Mouse (Mus musculus) midbrain, embryonic 16.5 days (tissue): ENCODE measurements around the gene Olfr1040. TPM values are rescaled to one million over a fixed set of nuclear protein-coding genes. Genes with fewer than 3 reads are reported as not detected.
"Not testable (repeated sequence)": the region's sequence is repeated elsewhere in the genome, so short reads cannot be mapped to it uniquely, and the experiment has no call there.

ENCODE experiments used
- ATAC-seq: fragments of 200-750 bp; cut with Nextera tagmentation; 2 replicates; pipeline ENCODE4 v1.8.0; 2017; ENCODE audit warnings: moderate TSS enrichment
- H3K27ac ChIP-seq: fragments of 300-500 bp; sonication (generic); 2 replicates; pipeline ENCODE4 v1.5.1; 2014; ENCODE audit warnings: mild to moderate bottlenecking, low read length, mixed read lengths
- H3K27me3 ChIP-seq: fragments of 300-500 bp; sonication (generic); 2 replicates; pipeline ENCODE4 v1.6.1; 2014; ENCODE audit warnings: low read depth, low read length, mixed read lengths; ENCODE audit not compliant: control insufficient read depth, insufficient read depth
- H3K36me3 ChIP-seq: fragments of 300-500 bp; sonication (generic); 2 replicates; pipeline ENCODE4 v1.6.1; 2014; ENCODE audit warnings: mild to moderate bottlenecking, low read length, moderate library complexity, mixed read lengths; ENCODE audit not compliant: control insufficient read depth, insufficient read depth
- H3K4me1 ChIP-seq: fragments of 300-500 bp; sonication (generic); 2 replicates; pipeline ENCODE4 v1.6.1; 2014; ENCODE audit warnings: mild to moderate bottlenecking, low read length, mixed read lengths; ENCODE audit not compliant: control insufficient read depth, insufficient read depth
- H3K4me2 ChIP-seq: fragments of 300-500 bp; sonication (generic); 2 replicates; pipeline ENCODE4 v1.6.1; 2014; ENCODE audit warnings: mild to moderate bottlenecking, low read length, mixed read lengths
- H3K4me3 ChIP-seq: fragments of 300-500 bp; sonication (generic); 2 replicates; pipeline ENCODE4 v1.5.1; 2014; ENCODE audit warnings: low read depth, mild to moderate bottlenecking, low read length, moderate library complexity, mixed read lengths
- H3K9ac ChIP-seq: fragments of 300-500 bp; sonication (generic); 2 replicates; pipeline ENCODE4 v1.6.1; 2014; ENCODE audit warnings: low read depth, low read length, mixed read lengths
- H3K9me3 ChIP-seq: fragments of 300-500 bp; sonication (generic); replicated peaks from 2 replicates; pipeline ENCODE4 v1.6.1; 2014; ENCODE audit warnings: mild to moderate bottlenecking, low read length, mixed read lengths; ENCODE audit not compliant: control insufficient read depth, poor library complexity, severe bottlenecking
- WGBS: fragments of 180-500 bp; shearing (Covaris S2); extraction: QIAGEN DNeasy Blood & Tissue Kit; methylation state at CpG from one replicate; pipeline ENCODE4 v1.1.7; 2014; 5-methylcytosine and 5-hydroxymethylcytosine counted together
- polyA plus RNA-seq: library from polyadenylated mRNA; unstranded; fragments of >200 nt; fragmentation: Nextera tagmentation; extraction: Ambion mirVana; gene quantifications from 2 replicates; pipeline ENCODE4 v1.2.1, GENCODE M21; 2015

Olfr1040 gene
- not detected in 2 replicates for polyA plus RNA-seq

GRCm38 (mm10) chr2:86146632-86147031 lies at the start of gene Olfr1040:
TSS of gene Olfr1040 (minus strand) at chr2:86146732.
- Histone ChIP-seq H3K9ac (no peak within 1 kb of the TSS), H3K9me3 (no peaks in the 10 kb centered on the region), H3K27ac (no peak within 1 kb of the TSS), H3K27me3 (no peaks in the 10 kb centered on the region), H3K4me2 (no peak within 1 kb of the TSS), H3K4me3 (no peak within 1 kb of the TSS), H3K36me3 (no peaks in the 10 kb centered on the region), H3K4me1 (no peaks in the 10 kb centered on the region)
- no peak for ATAC-seq
- WGBS = 82% methylated on average over 1 of the region's 1 CpGs

- 61% methylated on average over 1 of the region's 1 CpGs for WGBS
- no peaks in the 10 kb centered on the region for H3K4me1 ChIP-seq
- ATAC-seq = no peak
- H3K9me3 ChIP-seq = no peaks in the 10 kb centered on the region
- H3K4me3 ChIP-seq = no peak overlapping the region
- no peak overlapping the region for H3K4me2 ChIP-seq
- H3K27ac ChIP-seq = no peak overlapping the region
- H3K27me3 ChIP-seq = no peaks in the 10 kb centered on the region
- H3K9ac ChIP-seq = no peak overlapping the region
- H3K36me3 ChIP-seq = no peaks in the 10 kb centered on the region
Measured at GRCm38 (mm10) chr2:86195863-86196262, 49.3 kb upstream of the Olfr1040 start.

DNA sequence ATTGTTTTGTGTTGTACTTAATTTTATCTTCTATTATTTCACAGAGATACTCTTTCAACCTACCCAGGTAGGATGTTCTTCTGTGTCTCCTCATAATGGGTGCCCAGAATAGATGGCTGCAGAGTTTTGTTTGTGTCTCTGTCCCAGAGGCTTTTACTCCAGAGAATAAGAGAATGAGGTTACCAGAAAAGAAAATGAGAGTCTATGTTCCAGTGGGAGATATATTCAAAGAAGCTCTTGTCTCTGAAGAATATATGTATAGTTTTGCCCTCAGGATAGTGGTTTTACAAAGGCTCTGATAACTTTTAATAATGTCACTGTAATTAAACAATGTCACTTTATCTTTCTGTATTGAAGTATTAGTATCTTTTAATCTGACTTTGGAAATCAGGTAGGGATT lies 39.1 kb upstream of the Olfr1040 start, which contains the start of gene Olfr52:
TSS of gene Olfr52 (minus strand) at position 101 of the 400 bp plus-strand sequence.
- Histone ChIP-seq H3K4me3 (no peak within 1 kb of the TSS), H3K9me3 (no peaks in the 10 kb centered on the region), H3K27me3 (no peaks in the 10 kb centered on the region), H3K4me2 (no peak within 1 kb of the TSS), H3K9ac (no peak within 1 kb of the TSS), H3K4me1 (no peaks in the 10 kb centered on the region), H3K36me3 (no peaks in the 10 kb centered on the region), H3K27ac (no peak within 1 kb of the TSS)
- no peak for ATAC-seq

DNA sequence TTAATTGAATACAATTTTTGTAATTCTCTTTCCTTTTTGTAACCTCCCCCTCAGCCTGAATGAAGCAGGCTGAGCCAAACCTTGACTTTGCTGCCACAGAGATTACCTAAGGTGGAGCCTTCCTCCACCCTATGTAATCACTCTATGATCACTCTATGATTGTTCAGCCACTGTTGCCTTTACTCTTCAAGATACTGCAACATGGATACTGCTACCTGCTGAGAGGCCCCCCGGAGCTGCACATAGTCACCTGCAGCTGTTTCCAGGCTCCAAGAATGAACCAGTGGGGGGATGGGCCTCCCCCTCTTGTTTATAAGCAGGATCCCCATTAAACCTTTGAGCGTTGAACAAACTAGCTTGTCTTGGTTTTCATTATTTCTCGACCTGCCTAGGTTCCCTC lies 33.4 kb upstream of the Olfr1040 start:
- 83% methylated on average over 3 of the region's 3 CpGs for WGBS
- H3K9me3 ChIP-seq = no peaks in the 10 kb centered on the region
- no peak overlapping the region for H3K27ac ChIP-seq
- H3K9ac ChIP-seq = no peak overlapping the region
- H3K4me2 ChIP-seq = no peak overlapping the region
- no peak overlapping the region for H3K4me3 ChIP-seq
- no peaks in the 10 kb centered on the region for H3K27me3 ChIP-seq
- H3K36me3 ChIP-seq = no peaks in the 10 kb centered on the region
- ATAC-seq = no peak
- H3K4me1 ChIP-seq = no peaks in the 10 kb centered on the region

DNA sequence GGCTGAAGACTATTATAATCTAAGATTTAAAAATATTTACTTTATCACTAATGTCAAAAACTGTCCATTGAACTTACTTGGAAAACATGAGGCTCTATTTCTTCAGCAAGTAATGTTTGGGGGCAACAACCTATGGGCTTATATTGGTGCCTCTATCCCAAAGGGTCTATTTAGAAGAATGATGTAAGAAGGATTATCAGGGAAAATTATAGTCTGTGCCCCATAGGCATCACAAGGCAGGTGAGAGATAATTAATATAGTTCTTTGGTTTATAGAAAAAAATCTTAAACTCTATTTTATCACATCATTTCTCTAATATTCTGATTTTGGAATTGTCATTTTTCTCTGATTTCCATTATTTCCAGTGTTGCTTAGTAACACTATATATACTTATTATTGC lies 31.2 kb upstream of the Olfr1040 start, which contains the start of gene Olfr1044:
TSS of gene Olfr1044 (minus strand) at position 101 of the 400 bp plus-strand sequence.
- Histone ChIP-seq H3K4me3 (no peak within 1 kb of the TSS), H3K4me2 (no peak within 1 kb of the TSS), H3K9ac (no peak within 1 kb of the TSS), H3K9me3 (no peaks in the 10 kb centered on the region), H3K27ac (no peak within 1 kb of the TSS), H3K27me3 (no peaks in the 10 kb centered on the region), H3K4me1 (no peaks in the 10 kb centered on the region), H3K36me3 (no peaks in the 10 kb centered on the region)
- ATAC-seq = no peak

GRCm38 (mm10) chr2:86175422-86175821 lies 28.9 kb upstream of the Olfr1040 start:
- not testable (repeated sequence) for H3K27ac ChIP-seq, H3K4me3 ChIP-seq, H3K4me2 ChIP-seq, H3K27me3 ChIP-seq, H3K9ac ChIP-seq, H3K4me1 ChIP-seq, ATAC-seq, H3K9me3 ChIP-seq, H3K36me3 ChIP-seq
- 95% methylated on average over 7 of the region's 7 CpGs for WGBS

DNA sequence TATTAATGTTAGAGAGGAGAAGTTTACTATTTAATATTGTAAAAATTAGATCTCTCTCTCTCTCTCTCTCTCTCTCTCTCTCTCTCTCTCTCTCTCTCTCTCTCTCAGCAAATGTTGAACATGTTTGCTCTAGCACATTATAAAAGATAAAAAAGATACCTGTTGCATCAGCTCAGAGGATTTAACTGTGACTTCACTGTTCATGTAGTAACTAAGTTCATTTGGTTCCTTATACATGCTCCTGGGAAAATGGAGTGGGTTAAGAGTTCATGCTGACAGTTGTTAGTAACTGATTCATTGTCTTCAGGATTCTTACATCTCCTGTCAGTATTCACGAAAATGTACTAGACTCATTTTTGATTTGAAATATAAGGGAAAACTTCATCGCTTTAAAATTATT lies 20.9 kb upstream of the Olfr1040 start, which contains the start of gene Olfr1043:
TSS of gene Olfr1043 (minus strand) at position 101 of the 400 bp plus-strand sequence.
- no peak for ATAC-seq
- Histone ChIP-seq H3K4me1 (no peaks in the 10 kb centered on the region), H3K27me3 (no peaks in the 10 kb centered on the region), H3K9ac (no peak within 1 kb of the TSS), H3K9me3 (no peaks in the 10 kb centered on the region), H3K27ac (no peak within 1 kb of the TSS), H3K4me3 (no peak within 1 kb of the TSS), H3K36me3 (no peaks in the 10 kb centered on the region), H3K4me2 (no peak within 1 kb of the TSS)
- WGBS = 89% methylated on average over 2 of the region's 2 CpGs

DNA sequence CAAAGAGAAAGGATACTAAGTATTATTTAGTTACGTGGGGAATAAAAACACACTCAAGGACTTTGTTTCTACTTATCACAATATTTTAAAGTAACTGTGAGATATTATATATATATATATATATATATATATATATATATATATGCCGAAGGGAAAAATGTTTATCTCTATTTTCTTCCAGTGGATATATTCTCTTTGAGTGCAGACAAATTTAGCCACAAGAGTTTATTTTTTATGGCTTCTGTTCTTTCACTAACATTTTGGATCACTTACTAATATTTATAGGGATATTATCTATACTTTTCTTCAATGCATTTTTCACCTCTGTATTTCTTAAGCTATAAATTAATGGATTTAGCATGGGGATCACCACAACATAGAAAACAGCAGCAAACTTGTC lies 15.2 kb upstream of the Olfr1040 start, which contains the start of gene Olfr1042:
TSS of gene Olfr1042 (minus strand) at position 101 of the 400 bp plus-strand sequence.
- no peak for ATAC-seq
- no peaks in the 10 kb centered on the region for H3K4me1 ChIP-seq
- 91% methylated on average over 2 of the region's 2 CpGs for WGBS

DNA sequence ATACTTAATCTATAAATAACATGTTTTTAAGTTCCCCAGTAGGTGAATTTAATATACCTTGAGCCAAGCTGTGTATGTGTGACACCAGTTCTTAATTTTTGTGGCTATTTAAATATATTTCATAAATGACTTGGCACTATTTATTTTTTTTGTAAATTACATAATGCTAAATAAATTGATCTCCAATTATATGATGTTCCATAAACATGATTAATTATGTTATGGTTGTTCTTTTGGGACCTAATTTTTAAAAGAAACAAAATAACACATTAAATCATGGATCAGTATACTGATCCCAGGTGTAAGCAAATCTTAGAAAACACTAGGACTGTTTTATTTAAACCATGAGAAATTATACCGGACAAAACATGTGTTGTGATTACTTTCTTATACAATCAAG lies 10.7 kb downstream of the Olfr1040 start, which contains the start of gene Olfr1039:
TSS of gene Olfr1039 (minus strand) at position 101 of the 400 bp plus-strand sequence.
- Histone ChIP-seq H3K4me2 (no peak within 1 kb of the TSS), H3K9ac (no peak within 1 kb of the TSS), H3K4me3 (no peak within 1 kb of the TSS), H3K36me3 (no peaks in the 10 kb centered on the region), H3K27ac (no peak within 1 kb of the TSS), H3K9me3 (no peaks in the 10 kb centered on the region), H3K27me3 (no peaks in the 10 kb centered on the region), H3K4me1 (no peaks in the 10 kb centered on the region)
- no peak for ATAC-seq
- WGBS = 86% methylated on average over 1 of the region's 1 CpGs

More for the DNA sequence above, 15.2 kb upstream of the Olfr1040 start, which contains the start of gene Olfr1042:
- H3K4me2 ChIP-seq = no peak within 1 kb of the TSS
- no peak within 1 kb of the TSS for H3K4me3 ChIP-seq
- no peaks in the 10 kb centered on the region for H3K27me3 ChIP-seq
- H3K36me3 ChIP-seq = no peaks in the 10 kb centered on the region
- no peak within 1 kb of the TSS for H3K27ac ChIP-seq
- H3K9ac ChIP-seq = no peak within 1 kb of the TSS
- H3K9me3 ChIP-seq = no peaks in the 10 kb centered on the region
